Mouse (Mus musculus): ENCODE measurements around the gene Hc.

Gene Hc

DNA sequence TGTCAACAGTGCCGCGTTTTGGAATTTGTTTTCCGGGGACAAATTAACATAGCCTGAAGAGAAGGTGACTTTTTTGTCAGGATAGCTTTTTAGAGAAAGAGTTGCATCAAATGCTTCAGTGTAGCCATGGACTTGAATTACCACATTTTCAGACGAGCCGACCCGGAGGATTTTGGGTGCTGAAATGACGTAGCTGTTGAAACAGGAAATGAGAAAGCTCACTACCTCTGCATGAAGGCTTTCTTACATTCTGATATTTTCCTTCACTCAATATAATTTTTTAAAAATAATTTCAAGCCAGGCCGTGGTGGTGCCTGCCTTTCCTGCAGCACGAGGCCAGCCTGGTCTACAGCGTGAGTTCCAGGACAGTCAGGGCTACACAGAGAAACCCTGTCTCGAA lies 4.0 kb downstream of the Hc start:
- DNase-seq (ENCODE audit: low read depth, low spot score), result no peak

GRCm38 (mm10) chr2:35048851-35049250 lies 12.4 kb downstream of the Hc start:
- DNase-seq (ENCODE audit: low read depth, low spot score), result peak; percentile 20

DNA sequence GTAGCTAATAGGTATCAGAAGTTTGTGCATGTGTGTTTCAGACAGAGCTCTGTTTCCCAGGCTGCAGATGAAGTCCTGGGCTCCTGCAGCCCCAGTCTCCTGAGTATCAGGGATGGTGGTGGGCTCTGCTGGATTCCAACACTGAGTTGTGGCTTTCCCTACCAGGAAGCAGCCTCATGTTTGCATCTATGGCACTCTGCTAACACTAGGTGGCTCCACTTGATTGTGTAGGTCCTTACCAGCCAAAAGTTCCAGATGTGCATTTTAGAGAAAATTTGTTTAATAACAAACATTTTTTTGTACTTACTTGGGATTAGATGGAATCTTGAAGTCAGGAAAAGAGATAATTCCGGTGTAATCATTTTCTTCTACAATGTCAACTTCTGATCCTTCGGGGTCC lies 16.3 kb downstream of the Hc start:
- DNase-seq (ENCODE audit: low read depth, low spot score), result peak; percentile 58

- DNase-seq (ENCODE audit: low read depth, low spot score), result no peak
These were observed 22.5 kb downstream of the Hc start for GRCm38 (mm10) chr2:35038580-35039375.

DNA sequence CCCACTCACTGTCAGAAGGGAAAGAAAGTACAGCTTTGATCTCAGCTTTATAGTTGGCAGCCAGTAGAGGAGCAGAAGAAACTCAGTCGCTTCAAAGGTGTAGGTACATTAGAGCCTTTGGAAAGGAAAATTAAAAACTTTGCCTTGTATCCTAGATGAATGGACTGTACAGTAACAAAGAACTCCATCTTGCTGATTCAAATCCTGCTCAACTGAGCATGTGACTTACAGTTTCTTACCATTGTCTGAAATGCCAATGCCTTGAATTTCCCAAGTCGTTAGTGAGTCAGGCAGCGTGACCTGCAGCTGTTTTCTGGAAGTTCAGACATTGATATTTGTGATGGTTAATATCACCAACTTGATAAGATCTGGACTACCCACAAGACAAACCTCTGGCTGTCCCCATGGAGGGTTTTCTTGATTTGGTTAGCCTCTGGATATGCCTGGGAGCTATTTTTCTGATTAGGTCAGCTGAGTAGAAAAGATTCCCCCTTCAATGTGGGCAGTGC lies 36.5 kb downstream of the Hc start:
- peak; percentile 31 for DNase-seq (ENCODE audit: low read depth, low spot score)

DNA sequence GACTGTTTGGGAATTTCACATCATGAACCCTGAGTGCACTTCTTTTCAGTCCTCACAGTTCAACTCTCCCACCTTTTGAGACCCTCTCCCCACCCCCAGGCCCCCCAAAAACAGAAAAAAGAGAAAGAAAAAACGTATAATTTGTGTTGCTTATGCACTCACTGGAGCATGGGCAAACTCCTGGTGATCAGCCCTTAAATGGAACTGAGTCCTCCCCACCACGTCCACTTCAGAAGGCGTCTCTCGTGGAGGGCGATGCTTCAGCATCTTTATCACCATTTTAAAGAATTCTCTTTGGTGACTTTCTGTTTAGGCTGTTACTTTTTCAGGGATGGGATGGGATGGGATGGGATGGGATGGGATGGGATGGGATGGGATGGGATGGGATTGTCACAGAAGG lies 39.4 kb downstream of the Hc start:
- no peak for DNase-seq (ENCODE audit: low read depth, low spot score)

DNA sequence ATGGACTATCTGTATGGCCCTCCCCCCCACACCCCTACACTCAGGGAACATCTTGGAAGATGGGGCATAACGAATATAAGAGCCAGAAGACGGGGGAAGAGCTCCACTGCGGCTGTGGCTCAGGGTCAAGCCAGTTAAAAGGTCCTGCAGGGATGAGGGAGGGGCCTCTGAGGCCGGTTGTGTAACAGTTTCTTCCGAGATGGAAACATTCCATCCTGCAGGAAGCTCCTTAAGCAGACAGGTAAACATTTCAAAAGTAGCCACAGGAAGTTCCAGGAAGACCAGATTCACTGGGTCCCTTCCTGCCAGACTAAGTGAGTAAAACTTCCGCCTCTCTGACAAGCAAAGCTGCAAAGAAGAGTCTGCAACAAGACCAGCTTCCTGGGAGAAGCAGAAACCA lies 45.4 kb downstream of the Hc start:
- DNase-seq (ENCODE audit: low read depth, low spot score), result no peak

DNA sequence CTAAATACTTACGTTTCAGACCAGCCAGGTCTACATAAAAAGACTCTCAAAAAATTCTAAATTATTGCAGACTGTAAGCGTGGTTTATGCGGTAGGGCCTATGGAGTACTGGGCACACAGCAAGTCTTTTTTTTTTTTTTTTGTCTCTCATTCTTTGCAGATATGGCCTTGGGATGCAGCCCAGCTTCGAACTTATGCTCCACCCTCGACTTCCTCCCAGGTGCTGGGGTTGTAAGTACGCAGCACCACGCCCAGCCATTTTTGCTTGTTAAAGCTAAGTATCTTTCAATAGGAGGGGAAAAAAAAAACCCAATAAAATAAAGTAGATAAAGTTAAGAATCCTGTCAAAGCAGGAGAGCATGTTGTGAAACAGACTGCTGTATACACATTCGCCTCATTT lies 49.6 kb downstream of the Hc start:
- no peak for DNase-seq (ENCODE audit: low read depth, low spot score)

GRCm38 (mm10) chr2:34998956-34999355 lies 62.3 kb downstream of the Hc start:
- DNase-seq (ENCODE audit: low read depth, low spot score), result peak; percentile 44

DNA sequence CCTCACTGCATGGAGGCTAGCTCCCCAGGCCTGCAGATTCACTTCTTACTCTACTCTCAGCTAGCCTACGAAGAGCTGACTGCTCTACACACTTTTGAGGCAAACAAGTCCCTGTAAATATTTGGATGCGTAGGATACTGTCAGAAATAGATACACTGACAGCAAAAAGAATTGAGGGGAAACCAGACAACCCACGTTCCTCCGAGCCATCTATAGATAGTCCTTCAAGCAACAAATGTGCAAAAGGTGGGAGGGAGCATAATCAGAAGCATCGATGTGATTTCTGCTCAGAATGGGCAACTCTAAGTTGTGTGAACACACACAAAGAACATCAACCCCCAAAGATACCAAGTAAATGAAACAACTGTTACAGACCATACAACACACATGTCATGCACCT lies 64.7 kb downstream of the Hc start:
- DNase-seq (ENCODE audit: low read depth, low spot score), result peak; percentile 57

DNA sequence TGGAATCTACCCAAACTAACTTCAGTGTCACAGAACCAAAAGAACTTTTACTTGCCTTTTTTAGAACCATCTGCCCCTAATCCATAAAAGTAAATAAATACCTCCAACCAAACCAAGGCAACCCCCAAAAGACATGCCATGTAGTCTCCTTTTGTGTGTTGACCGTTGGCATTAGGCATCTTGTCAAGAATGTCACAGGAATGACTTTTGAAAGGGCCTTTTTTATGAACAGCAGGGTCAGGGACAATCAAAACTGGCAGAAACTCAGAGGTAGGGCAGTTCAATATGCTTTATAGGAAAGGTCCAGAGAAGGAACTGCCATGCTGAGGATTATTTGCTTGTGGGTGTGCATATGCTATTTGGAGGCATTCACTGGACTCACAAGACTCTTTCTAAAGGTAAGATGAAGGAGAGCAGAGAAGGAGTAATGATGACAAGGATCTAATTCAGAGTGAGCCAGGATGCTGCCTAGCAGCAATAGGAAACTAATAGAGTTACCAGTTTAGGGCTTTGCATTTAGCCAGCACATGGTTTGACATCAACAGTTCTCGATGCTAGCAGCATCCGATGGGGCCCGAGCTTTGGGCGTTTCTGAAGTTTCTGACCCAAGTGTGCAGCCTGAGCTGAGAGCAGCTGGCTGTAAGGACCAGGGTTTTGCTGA lies 67.4 kb downstream of the Hc start:
- DNase-seq (ENCODE audit: low read depth, low spot score), result no peak

GRCm38 (mm10) chr2:34992729-34993695 lies 68.2 kb downstream of the Hc start:
- DNase-seq (ENCODE audit: low read depth, low spot score), result peak; percentile 80

- no peak for DNase-seq (ENCODE audit: low read depth, low spot score)
These were observed 69.3 kb downstream of the Hc start for GRCm38 (mm10) chr2:34991966-34992365.

GRCm38 (mm10) chr2:34989749-34990148 lies 71.5 kb downstream of the Hc start:
- no peak for DNase-seq (ENCODE audit: low read depth, low spot score)

GRCm38 (mm10) chr2:34987595-34987994 lies 73.6 kb downstream of the Hc start:
- no peak for DNase-seq (ENCODE audit: low read depth, low spot score)

DNA sequence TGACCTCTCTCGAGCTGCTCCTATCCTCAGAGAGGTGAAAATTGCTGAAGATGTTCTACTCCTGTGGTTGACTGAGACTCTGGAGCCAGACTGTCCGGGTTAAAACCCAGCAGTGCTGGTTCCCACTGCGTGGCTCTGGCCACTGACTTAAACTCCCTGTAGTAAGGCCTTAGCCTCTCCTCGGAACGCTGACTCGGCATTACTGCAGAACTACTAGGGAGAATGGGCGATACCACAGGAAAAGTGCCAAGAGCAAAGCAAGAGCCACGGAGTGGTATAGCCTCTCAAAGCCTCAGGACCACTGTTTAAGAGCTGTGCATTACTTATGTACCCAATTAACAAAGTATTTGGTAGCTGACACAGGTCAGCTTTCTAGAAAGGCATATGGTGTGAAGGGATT lies 76.4 kb downstream of the Hc start:
- DNase-seq (ENCODE audit: low read depth, low spot score), result no peak

- DNase-seq (ENCODE audit: low read depth, low spot score), result no peak
These were observed 78.1 kb downstream of the Hc start for GRCm38 (mm10) chr2:34982906-34983698.

DNA sequence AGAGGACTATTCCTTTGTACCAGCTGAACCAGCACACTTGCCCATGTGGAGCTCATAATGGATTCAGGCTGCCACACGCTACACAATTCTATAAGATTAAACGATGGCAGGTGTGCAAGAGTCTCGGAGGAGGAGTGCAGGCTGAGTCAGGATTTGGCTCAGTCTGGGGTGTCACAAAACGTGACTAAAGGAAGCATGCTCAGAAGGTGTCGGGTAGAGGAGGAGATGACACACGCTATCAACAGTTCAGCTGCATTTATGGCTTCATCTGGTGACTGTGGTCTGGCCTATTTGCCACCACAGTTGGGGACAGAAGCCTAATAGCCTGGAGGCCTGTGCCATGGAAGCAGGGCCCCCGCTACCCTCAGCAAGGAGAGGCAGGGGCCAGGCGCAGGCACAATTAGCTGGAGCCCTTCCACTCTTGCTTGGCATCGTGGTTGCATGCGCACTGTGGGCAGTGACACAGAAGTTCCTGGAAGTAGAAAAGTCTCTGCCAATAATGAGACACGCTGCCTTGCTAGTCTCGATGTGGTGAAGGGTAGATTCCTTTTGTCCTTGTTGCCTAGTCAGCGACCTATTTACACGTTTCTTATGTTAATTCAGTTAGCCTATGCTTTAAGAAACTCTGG lies 79.0 kb downstream of the Hc start:
- peak; percentile 76 for DNase-seq (ENCODE audit: low read depth, low spot score)

GRCm38 (mm10) chr2:34979459-34980011 lies 81.7 kb downstream of the Hc start:
- DNase-seq (ENCODE audit: low read depth, low spot score), result no peak

DNA sequence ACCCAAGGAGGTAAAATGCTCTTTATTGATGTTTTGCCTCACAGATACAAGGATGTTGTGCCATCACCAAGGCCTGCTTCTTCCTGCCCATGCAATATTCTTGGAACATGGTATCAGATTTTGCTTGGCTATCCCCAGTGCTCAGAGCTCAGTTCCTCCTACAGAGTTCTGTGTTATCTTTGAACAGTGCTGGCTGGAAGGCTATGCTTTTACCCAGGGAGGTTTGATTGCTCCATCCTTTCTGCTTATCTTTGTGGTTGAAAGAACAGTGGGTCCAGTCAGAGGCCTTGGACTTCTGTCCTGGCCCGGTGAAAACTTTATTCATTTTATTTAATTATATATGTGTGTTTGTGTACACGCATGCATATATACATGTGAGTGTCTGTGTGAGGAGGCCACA lies 83.0 kb downstream of the Hc start:
- no peak for DNase-seq (ENCODE audit: low read depth, low spot score)
